Mouse (Mus musculus): ENCODE results near the gene Hmgn3.

GRCm38 (mm10) chr9:83127840-83128239, 18.6 kb downstream of the Hmgn3 start:
- TF ChIP-seq CTCF (IDR thresholded peaks at IDR 0.05; ENCODE audit: low read depth, low read length) (no peak), POLR2A (IDR thresholded peaks at IDR 0.05; ENCODE audit: extremely low read depth, insufficient read depth, low read length) (no peak)

Data from liver, adult 2 months (tissue).